Mouse (Mus musculus) adrenal gland, postnatal 10 days (tissue): ENCODE measurements at regions not wholly inside any gene's neighbourhood (a gene's known extent, or its start where the extent isn't known, plus 50 kb on each side); places are given as distances from the start of the nearest gene placed in this dataset.

Experiments used
- DNase-seq: peaks from one replicate; pipeline ENCODE4 v3.0.0; 2021; ENCODE audit warnings: mixed read lengths

DNA sequence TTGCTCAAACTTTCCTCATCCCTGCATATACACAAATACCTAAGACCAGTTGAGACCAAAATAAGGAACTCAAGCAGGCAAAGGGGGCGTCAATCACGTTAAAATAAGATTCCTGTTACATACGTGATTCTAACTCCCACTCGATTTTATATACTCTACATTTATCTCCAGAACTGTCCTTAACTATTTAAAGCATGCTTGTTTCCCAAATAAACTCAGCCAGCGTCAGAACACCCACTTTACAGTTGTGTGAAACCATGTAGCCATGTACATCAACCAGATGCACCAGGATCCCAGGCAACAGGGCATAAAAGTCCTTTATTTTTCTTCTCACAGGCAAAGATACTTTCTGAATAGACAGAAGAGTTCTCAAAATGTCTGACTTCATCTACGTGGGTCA is 61.5 kb downstream of the Ccna1 start:
- no peak for DNase-seq

DNA sequence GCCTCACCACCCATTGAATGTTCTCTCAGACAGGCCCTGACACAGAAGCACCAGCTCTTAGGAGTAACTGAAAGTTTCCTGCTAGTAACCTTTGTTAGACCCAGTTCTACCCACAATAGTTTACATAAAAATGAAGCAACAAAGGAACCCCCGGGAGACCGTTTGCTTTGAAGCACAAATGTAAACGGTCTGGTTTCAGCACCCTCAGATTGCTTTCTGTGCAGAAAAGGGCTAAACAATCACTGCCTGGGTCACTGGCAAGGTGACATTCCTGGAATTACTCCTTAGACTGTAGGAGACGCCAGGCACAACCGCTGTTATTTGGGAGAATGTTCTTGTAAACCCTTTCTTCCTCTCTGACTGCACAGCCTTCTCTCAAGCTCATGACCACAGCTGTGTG is 65.2 kb downstream of the Ccna1 start:
- DNase-seq, result no peak

DNA sequence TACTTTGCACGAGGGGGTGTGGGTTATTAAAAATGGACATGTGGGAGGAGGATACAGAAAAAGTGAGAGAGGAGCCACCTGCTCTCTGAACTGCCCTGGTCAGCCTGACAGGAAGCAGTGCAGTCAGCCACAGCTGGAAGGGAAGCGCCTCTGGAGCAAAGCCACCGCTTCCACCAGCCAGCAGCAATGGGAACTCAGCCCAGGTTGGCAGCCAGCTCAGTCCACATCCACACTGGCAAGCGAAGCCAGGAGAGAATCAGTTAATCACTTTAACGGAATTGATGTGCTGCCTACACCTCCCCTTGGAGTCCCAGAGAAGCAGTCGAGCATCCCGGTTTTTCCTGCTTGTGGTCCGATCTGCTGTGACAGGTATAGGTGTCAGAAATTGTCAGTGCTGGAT is 65.9 kb downstream of the Ccna1 start:
- peak; percentile 74 for DNase-seq

DNA sequence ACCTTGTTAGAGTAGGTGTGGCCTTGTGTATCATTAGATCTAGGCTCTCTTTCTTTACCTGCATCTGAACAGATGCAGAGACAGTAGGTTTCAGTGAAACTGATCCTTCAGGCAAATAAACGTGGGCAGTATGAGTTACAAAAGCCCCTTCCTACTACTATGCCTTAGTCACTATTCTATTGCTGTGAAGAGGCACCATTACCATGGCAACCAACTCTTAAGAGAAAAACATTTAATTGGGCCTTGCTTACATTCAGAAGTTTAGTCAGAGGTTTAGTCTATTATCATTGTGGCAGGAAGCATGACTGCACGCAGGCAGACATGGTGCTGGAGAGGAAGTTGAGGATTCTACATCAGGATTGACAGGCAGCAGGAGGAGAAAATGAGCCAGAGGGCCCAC is 65.8 kb upstream of the Sertm1 start:
- DNase-seq, result no peak

DNA sequence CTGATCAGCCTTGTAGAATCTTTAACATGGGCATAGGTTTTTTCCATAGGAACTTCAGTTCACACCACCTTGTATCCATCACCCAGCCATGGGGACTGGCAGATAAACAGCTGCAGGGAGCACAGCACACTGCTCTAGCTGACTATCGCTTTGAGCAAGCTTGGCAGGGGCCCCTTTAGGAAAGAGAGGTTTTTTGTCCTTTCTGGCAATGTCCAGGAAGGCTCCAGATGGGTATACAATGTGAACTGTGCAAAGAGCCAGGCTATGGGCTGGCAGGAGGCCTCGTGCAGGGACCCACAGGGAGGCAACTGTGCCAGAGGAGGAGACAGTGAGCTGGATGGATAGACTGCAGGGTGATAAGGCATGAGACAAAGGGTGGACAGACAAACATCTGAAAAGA is 64.6 kb upstream of the Sertm1 start:
- no peak for DNase-seq

DNA sequence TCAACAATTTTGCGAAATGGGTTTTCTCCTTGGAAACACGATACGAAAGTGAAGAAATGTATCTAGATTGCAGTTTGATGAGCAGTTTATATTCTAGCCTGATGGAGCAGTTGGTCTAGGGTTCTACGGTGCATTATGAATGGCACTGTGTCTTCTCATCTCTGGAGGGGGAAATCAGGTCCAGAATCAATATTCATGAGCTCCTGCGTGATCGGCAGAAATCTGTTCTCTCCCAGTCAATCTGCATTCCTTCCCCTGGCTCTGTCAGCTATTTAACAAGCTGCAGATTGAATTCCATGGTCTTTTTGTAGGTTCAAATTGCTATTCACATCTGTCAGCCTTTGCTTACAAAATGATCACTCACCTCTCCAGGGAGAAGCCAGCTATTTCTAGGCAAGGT is 49.8 kb upstream of the Sertm1 start:
- DNase-seq, result no peak
